Mouse (Mus musculus) heart, embryonic 12.5 days (tissue): ENCODE results near the gene Tmtc1. TPM values are rescaled to one million over a fixed set of nuclear protein-coding genes. Genes with fewer than 3 reads are reported as not detected.

Experiments used
- ATAC-seq: fragments of 200-750 bp; cut with Nextera tagmentation; 2 replicates; pipeline ENCODE4 v1.8.0; 2017; ENCODE audit warnings: moderate TSS enrichment, moderate library complexity; ENCODE audit not compliant: insufficient number of reproducible peaks, low FRiP score
- H3K27ac ChIP-seq: fragments of 300-500 bp; sonication (generic); 2 replicates; pipeline ENCODE4 v1.5.1; 2016; ENCODE audit warnings: mild to moderate bottlenecking, moderate library complexity; ENCODE audit not compliant: poor library complexity, severe bottlenecking
- H3K27me3 ChIP-seq: fragments of 300-500 bp; sonication (generic); replicated peaks from 2 replicates; pipeline ENCODE4 v1.6.1; 2016; ENCODE audit warnings: mild to moderate bottlenecking, moderate library complexity
- H3K36me3 ChIP-seq: fragments of 300-500 bp; sonication (generic); 2 replicates; pipeline ENCODE4 v1.6.1; 2016; ENCODE audit warnings: mild to moderate bottlenecking, moderate library complexity
- H3K4me1 ChIP-seq: fragments of 300-500 bp; sonication (generic); replicated peaks from 2 replicates; pipeline ENCODE4 v1.6.1; 2016; ENCODE audit warnings: mild to moderate bottlenecking
- H3K4me2 ChIP-seq: fragments of 300-500 bp; sonication (generic); 2 replicates; pipeline ENCODE4 v1.6.1; 2016; ENCODE audit warnings: mild to moderate bottlenecking, moderate library complexity
- H3K4me3 ChIP-seq: fragments of 300-500 bp; sonication (generic); 2 replicates; pipeline ENCODE4 v1.5.1; 2016; ENCODE audit warnings: mild to moderate bottlenecking
- H3K9ac ChIP-seq: fragments of 300-500 bp; sonication (generic); 2 replicates; pipeline ENCODE4 v1.6.1; 2016; ENCODE audit warnings: mild to moderate bottlenecking, moderate library complexity
- H3K9me3 ChIP-seq: fragments of 300-500 bp; sonication (generic); replicated peaks from 2 replicates; pipeline ENCODE4 v1.6.1; 2016; ENCODE audit warnings: mild to moderate bottlenecking, moderate library complexity
- WGBS: fragments of 180-500 bp; shearing (Covaris S2); methylation state at CpG from one replicate; pipeline ENCODE4 v1.1.7; 2016; 5-methylcytosine and 5-hydroxymethylcytosine counted together
- polyA plus RNA-seq: library from polyadenylated mRNA; unstranded; fragments of >200 nt; fragmentation: Nextera tagmentation; extraction: Ambion mirVana; gene quantifications from 2 replicates; pipeline ENCODE4 v1.2.1, GENCODE M21; 2016

Tmtc1 gene
- polyA plus RNA-seq, 1 experiment from 2014 or later, result 3.4 TPM

DNA sequence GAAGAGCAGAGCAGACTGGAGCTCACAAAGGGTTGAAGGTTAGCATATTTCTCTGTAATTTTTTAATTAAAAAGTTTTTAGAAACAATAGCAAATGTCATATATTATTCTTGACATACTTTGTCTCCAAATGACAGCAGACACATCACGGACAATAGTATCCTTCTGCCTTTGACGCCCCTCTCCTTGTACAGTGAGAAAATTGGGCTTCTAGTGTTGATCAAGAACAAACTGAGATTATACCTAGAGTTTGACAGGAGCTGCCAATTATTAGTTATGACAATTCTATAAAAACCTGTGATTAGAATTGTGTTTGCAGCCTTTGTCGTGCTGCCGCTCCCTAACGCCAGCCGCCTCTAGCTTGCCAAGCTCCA, 183.5 kb downstream of the Tmtc1 start:
- no peak for ATAC-seq
- H3K27ac ChIP-seq, result no peak overlapping the region

DNA sequence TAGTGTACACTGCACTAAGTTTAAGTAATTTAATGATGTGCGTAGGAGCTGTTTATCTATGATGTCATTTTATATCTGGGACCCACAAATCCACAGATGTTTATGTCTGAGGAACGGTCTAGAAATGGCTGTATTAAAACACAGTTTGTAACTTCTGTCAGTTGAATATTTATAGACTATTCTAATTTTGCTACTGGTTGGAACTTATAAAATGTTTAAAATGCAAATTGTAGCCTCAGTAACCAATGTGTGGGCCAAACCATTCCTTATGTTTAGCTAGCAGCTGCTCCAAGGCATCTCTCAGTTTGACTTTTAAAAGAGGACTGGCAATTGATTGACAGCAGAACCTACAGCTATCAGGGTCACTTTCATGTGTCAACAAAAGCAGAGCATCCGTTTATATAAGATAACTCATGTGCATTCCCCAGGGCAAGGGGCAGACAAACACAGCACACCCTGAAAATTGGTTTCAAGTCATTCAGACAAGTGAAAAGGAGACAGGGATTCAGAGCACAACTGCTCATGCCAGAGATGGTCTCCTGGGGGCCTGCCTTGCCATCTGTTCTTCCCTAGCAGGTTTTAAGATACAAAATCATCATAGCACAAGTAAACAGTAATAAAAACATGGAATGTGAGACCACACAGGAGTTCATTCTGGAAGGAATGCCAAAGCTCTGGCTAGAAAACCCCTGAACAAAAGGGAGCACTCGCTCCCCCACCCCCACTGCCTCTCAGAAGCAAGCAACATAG, 184.0 kb downstream of the Tmtc1 start:
- no peaks in the 10 kb centered on the region for H3K27me3 ChIP-seq
- 58% methylated on average over 4 of the region's 4 CpGs for WGBS
- H3K27ac ChIP-seq, result no peak overlapping the region
- H3K9me3 ChIP-seq, result no peaks in the 10 kb centered on the region
- ATAC-seq, result no peak
- no peak overlapping the region for H3K4me3 ChIP-seq
- no peak overlapping the region for H3K9ac ChIP-seq
- no peaks in the 10 kb centered on the region for H3K36me3 ChIP-seq
- H3K4me1 ChIP-seq, result peaks cover 16% of the 10 kb centered on the region
- no peak overlapping the region for H3K4me2 ChIP-seq

More for the DNA sequence above, 183.5 kb downstream of the Tmtc1 start:
- H3K9ac ChIP-seq, result no peak overlapping the region
- no peaks in the 10 kb centered on the region for H3K27me3 ChIP-seq
- 93% methylated on average over 6 of the region's 6 CpGs for WGBS
- no peak overlapping the region for H3K4me2 ChIP-seq
- H3K36me3 ChIP-seq, result no peaks in the 10 kb centered on the region
- H3K4me1 ChIP-seq, result peaks cover 12% of the 10 kb centered on the region
- no peak overlapping the region for H3K4me3 ChIP-seq
- no peaks in the 10 kb centered on the region for H3K9me3 ChIP-seq

DNA sequence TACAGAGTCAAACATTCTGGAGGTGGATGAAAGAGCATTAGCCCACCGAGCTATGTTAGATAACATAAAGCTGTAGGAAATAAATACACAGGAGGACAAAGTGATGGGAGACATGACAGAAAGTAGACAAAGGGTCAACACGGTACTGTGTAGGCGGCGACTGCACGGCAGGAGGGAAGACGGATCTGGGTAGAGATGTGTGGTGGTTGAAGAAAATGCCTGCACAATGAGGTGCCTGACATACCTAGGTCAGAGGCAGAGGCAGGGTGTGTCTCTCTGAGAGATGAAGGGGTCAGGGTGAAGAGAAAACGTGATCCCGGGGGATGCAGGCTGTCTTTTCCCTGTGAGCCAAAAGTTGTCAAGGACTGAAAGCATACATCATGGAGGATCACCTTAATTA, 185.1 kb downstream of the Tmtc1 start:
- Histone ChIP-seq H3K4me2 (no peak overlapping the region), H3K27ac (no peak overlapping the region), H3K9me3 (no peaks in the 10 kb centered on the region), H3K9ac (no peak overlapping the region), H3K4me1 (peaks cover 16% of the 10 kb centered on the region), H3K27me3 (no peaks in the 10 kb centered on the region), H3K4me3 (no peak overlapping the region), H3K36me3 (no peaks in the 10 kb centered on the region)
- ATAC-seq, result no peak
- WGBS, result 74% methylated on average over 8 of the region's 8 CpGs

DNA sequence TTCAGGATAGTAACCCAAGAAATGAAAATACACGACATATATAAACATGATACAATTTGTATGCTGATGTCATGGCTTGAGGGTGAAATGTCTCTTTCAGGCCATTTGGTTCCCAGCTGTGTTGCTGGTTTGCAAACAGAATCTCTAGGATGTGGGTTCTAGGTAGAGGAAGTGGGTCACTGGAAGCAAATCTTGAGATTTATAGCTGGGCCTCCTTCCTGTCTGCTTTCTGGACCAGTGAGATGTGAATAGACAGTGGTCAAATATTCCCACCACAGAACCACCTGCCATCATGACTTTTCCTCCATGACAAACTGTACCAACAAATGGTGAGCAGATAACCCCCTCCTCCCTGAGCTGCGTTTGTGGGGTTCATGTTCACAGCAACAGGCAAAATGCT, 186.4 kb downstream of the Tmtc1 start:
- no peaks in the 10 kb centered on the region for H3K9me3 ChIP-seq
- WGBS, result 85% methylated on average over 2 of the region's 2 CpGs
- no peaks in the 10 kb centered on the region for H3K27me3 ChIP-seq
- H3K4me2 ChIP-seq, result no peak overlapping the region
- peaks cover 16% of the 10 kb centered on the region for H3K4me1 ChIP-seq
- no peak overlapping the region for H3K27ac ChIP-seq
- no peak overlapping the region for H3K9ac ChIP-seq
- H3K36me3 ChIP-seq, result no peaks in the 10 kb centered on the region
- H3K4me3 ChIP-seq, result no peak overlapping the region
- no peak for ATAC-seq

DNA sequence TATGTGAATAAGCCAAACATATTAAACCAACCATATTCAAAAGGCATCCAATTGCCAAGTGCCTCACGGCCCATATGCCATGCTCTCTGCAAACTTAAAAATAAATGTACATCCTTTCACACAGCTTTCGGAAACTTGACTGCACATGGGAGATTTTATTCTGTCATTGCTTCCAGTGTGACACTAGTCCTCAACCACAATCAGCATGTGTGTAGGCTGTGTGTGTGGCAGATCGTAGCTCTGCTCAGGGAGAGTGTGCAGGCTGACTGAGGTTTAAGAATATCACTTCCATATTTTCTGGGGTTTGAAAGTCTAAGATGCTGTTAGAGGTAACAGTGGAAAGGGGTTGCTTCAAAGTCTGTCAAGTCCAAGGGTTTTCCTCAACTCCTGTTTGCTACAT, 188.1 kb downstream of the Tmtc1 start:
- Histone ChIP-seq H3K4me3 (no peak overlapping the region), H3K4me1 (peaks cover 16% of the 10 kb centered on the region)

DNA sequence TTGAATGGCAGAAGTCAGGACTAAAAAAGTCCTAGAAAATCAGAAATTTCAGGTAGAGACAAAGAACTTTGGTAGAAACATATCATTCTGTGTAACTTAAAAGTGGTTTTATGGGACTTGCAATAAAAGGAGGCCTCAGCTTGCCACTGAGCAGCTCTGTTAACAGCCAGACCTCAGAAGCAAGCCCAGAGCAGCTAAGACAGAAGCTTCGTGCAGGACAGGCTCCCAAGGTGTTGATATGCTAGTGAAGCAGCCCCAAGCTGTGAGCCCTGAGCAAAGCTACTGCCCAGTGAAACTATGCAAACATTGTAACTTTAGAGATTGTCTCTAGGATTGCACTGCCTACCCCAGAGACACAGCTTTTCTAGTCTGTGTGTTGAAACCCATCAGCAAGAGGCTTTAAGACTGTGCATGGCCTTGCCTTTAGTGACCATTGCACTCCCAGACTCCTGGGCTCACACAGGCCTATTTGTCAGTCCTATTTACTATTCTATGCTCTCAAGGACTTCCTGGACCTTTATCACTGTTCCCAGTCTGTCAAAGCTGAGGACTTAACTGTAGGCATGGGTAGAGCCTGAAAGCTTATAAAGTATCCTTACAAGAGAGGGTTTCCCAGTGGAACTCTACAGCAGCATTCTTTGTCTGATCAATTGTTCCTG, 188.7 kb downstream of the Tmtc1 start:
- ATAC-seq, result no peak
- Histone ChIP-seq H3K4me3 (no peak overlapping the region), H3K27ac (no peak overlapping the region), H3K4me1 (peaks cover 16% of the 10 kb centered on the region), H3K27me3 (no peaks in the 10 kb centered on the region), H3K4me2 (no peak overlapping the region), H3K36me3 (no peaks in the 10 kb centered on the region), H3K9me3 (no peaks in the 10 kb centered on the region), H3K9ac (no peak overlapping the region)
- WGBS, result 40% methylated on average over 1 of the region's 1 CpGs

More for the DNA sequence above, 188.1 kb downstream of the Tmtc1 start:
- H3K9me3 ChIP-seq, result no peaks in the 10 kb centered on the region
- no peak overlapping the region for H3K4me2 ChIP-seq
- no peak for ATAC-seq
- WGBS, result 74% methylated on average over 3 of the region's 3 CpGs
- no peaks in the 10 kb centered on the region for H3K27me3 ChIP-seq
- H3K27ac ChIP-seq, result no peak overlapping the region
- no peak overlapping the region for H3K9ac ChIP-seq
- H3K36me3 ChIP-seq, result no peaks in the 10 kb centered on the region

DNA sequence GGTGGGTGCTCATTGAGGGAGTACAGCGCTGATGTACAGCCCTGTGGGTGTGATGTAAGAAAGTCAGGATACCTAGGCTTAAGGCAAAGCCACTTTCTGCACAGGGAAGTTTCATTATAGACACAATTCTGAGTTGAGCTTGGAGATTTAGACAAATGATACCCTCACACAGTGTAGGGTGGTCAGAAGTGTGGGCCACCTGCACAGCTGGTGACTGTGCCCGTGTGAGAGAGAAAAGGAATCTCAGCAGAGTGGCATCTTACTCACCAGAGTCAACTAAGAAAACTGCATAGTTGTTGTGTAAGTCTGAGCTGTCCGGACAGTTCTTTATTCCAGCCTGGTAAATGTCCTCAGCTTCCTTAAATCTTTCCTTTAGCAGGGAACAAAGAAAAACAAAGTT, 195.0 kb downstream of the Tmtc1 start:
- Histone ChIP-seq H3K9ac (no peak overlapping the region), H3K27me3 (no peaks in the 10 kb centered on the region), H3K4me2 (no peak overlapping the region), H3K36me3 (no peaks in the 10 kb centered on the region), H3K27ac (no peak overlapping the region), H3K4me3 (no peak overlapping the region), H3K9me3 (no peaks in the 10 kb centered on the region), H3K4me1 (no peaks in the 10 kb centered on the region)
- no peak for ATAC-seq
- WGBS, result 75% methylated on average over 3 of the region's 3 CpGs

DNA sequence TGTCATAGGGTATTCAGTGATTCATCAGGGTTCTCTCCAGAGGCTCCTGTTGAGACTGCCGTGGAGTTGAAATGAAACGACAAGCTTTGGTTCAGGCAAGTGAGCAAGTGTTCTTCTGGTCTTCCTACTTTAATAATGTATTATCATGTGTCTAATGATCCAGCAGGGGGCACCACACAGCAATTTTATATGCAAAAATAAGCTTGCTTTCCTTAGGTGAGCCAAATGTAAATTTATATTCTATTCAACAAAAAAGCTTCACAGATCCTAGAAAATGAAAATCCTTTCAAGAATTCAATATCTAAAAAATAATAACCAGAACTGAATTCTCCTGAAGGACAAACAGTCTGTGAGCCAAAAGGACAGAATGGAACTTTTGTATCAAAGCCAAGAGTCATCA, 195.6 kb downstream of the Tmtc1 start:
- no peak for ATAC-seq

DNA sequence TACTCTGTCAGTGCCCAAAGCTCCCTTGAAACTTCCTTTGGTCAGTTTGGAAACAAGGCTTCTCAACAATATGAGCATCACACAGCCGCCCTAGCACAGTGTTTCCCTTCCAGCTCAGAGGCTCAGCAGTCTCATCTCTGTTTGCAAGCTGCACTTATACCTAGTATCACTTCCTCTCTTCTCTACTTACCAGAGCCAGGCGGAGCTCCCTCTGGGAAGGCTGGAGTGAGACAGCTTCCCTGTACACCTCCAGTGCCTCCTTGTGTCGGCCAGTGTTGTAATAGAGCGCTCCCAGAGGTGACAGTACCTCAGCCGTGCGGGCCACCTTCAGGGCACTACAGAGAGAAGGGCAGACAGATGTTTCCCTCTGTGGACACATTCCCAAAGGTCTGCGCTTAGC, 197.6 kb downstream of the Tmtc1 start:
- ATAC-seq, result no peak
- no peaks in the 10 kb centered on the region for H3K27me3 ChIP-seq
- 71% methylated on average over 7 of the region's 7 CpGs for WGBS
- no peak overlapping the region for H3K4me2 ChIP-seq
- H3K36me3 ChIP-seq, result no peaks in the 10 kb centered on the region
- no peaks in the 10 kb centered on the region for H3K9me3 ChIP-seq
- no peak overlapping the region for H3K27ac ChIP-seq
- H3K9ac ChIP-seq, result no peak overlapping the region
- H3K4me1 ChIP-seq, result no peaks in the 10 kb centered on the region
- H3K4me3 ChIP-seq, result no peak overlapping the region

More for the DNA sequence above, 195.6 kb downstream of the Tmtc1 start:
- H3K36me3 ChIP-seq, result no peaks in the 10 kb centered on the region
- no peak overlapping the region for H3K9ac ChIP-seq
- H3K4me3 ChIP-seq, result no peak overlapping the region
- no peak overlapping the region for H3K27ac ChIP-seq
- no peak overlapping the region for H3K4me2 ChIP-seq
- no peaks in the 10 kb centered on the region for H3K9me3 ChIP-seq
- 53% methylated on average over 2 of the region's 2 CpGs for WGBS
- no peaks in the 10 kb centered on the region for H3K4me1 ChIP-seq
- H3K27me3 ChIP-seq, result no peaks in the 10 kb centered on the region

DNA sequence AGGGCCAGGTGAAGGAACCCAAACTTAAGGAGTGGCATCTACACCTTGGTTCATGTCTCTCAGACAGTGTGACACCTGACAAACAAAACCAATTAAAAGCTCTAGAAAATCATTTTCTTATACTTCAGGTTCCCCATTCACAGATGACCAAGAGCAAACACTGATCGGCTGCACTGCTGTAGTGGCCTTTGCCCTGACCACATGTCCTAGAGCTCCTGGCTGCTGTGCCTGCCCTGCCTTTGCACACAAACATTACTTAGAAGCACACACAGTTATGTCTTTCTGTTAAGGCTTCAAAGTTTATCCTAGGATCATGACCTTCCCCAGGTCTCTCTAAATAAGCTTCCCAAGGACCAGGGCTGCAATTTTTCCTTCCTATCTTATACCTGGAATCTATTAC, 199.4 kb downstream of the Tmtc1 start:
- no peaks in the 10 kb centered on the region for H3K36me3 ChIP-seq
- no peaks in the 10 kb centered on the region for H3K9me3 ChIP-seq
- ATAC-seq, result no peak
- no peak overlapping the region for H3K27ac ChIP-seq
- H3K4me3 ChIP-seq, result no peak overlapping the region
- H3K4me1 ChIP-seq, result no peaks in the 10 kb centered on the region
- H3K9ac ChIP-seq, result no peak overlapping the region
- H3K4me2 ChIP-seq, result no peak overlapping the region
- H3K27me3 ChIP-seq, result no peaks in the 10 kb centered on the region
- 71% methylated on average over 1 of the region's 1 CpGs for WGBS

DNA sequence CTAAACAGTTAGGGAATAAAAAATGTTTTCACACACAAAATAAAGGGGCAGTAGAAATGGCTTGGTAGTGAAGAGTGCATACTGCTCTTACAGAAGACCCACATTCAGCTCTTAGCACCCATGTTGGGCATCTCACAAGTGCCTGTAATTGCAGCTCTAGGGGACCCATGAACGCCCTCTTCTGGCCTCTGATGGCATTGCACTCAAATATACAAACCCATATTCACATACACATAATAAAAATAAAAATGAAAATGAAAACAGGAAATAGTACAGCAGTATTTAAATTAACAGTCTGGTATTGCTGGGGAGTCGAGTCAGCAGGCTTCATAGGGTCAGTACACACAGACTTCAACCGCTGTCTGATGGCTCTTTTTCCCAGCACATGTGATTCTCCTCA, 201.9 kb downstream of the Tmtc1 start:
- H3K4me1 ChIP-seq, result no peaks in the 10 kb centered on the region
- no peak overlapping the region for H3K9ac ChIP-seq
- no peaks in the 10 kb centered on the region for H3K36me3 ChIP-seq
- H3K4me2 ChIP-seq, result no peak overlapping the region
- H3K4me3 ChIP-seq, result no peak overlapping the region
- 48% methylated on average over 3 of the region's 3 CpGs for WGBS
- H3K27ac ChIP-seq, result no peak overlapping the region
- no peaks in the 10 kb centered on the region for H3K9me3 ChIP-seq
- ATAC-seq, result no peak
- H3K27me3 ChIP-seq, result no peaks in the 10 kb centered on the region

DNA sequence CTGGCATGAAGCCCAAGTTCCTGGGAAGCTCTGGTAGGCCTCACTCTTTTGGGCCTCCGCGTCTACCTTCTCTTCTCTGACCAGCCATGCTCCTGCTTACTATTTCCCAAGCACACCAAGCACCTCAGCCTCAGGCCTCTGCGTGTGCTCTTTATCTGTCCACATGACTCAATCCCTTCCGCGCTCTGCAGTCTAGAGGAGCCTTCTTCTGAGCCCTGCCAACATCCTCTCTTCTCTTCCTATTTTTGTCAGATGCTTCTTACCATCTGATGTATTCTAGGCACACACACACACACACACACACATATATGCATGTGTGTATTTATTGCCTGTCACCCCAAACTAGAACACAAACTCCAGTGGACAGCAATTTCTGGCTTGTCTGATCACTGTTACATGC, 202.5 kb downstream of the Tmtc1 start:
- ATAC-seq, result no peak
- WGBS, result 85% methylated on average over 5 of the region's 5 CpGs

More for the DNA sequence above, 202.5 kb downstream of the Tmtc1 start:
- Histone ChIP-seq H3K4me3 (no peak overlapping the region), H3K27ac (no peak overlapping the region), H3K4me2 (no peak overlapping the region), H3K27me3 (no peaks in the 10 kb centered on the region), H3K9me3 (no peaks in the 10 kb centered on the region), H3K4me1 (no peaks in the 10 kb centered on the region), H3K9ac (no peak overlapping the region), H3K36me3 (no peaks in the 10 kb centered on the region)
